Mouse (Mus musculus) CH12.LX (cell line): Measurements from ENCODE around the gene Zfp382. TPM values are rescaled to one million over a fixed set of nuclear protein-coding genes. Genes with fewer than 3 reads are reported as not detected.
A peak's percentile ranks its signal among the peaks of the same experiment; 100 is the strongest.

Experiments used
- DNase-seq: peaks from one replicate; pipeline ENCODE4 v3.0.0-alpha.2; 2013; ENCODE audit errors: extremely low read depth
- H3K27ac ChIP-seq: 2 replicates; pipeline ENCODE4 v1.5.1; 2012; ENCODE audit warnings: low read depth, mild to moderate bottlenecking, control low read depth, moderate library complexity; ENCODE audit not compliant: insufficient read depth
- H3K27me3 ChIP-seq: replicated peaks from 2 replicates; pipeline ENCODE3; 2012; ENCODE audit warnings: inconsistent platforms
- H3K36me3 ChIP-seq, 2 experiments: replicated peaks in 1 of 2; 2 replicates each; pipeline versions ENCODE3 to v1.6.1; 2012; ENCODE audit warnings: inconsistent platforms in 1 of 2, low read length in 1 of 2, mild to moderate bottlenecking in 1 of 2, mixed read lengths in 1 of 2, moderate library complexity in 1 of 2; ENCODE audit not compliant: control insufficient read depth in 1 of 2, insufficient read depth in 1 of 2
- H3K4me1 ChIP-seq, 2 experiments: 2 replicates each; pipeline ENCODE4 v1.6.1; 2012; ENCODE audit warnings: inconsistent platforms in 1 of 2, moderate library complexity in 1 of 2; ENCODE audit not compliant: insufficient read depth in 2 of 2, control insufficient read depth in 1 of 2
- H3K4me2 ChIP-seq: 2 replicates; pipeline ENCODE4 v1.6.1; 2012; ENCODE audit warnings: low read depth, mild to moderate bottlenecking, control low read depth; ENCODE audit not compliant: poor library complexity, insufficient read depth, severe bottlenecking
- H3K4me3 ChIP-seq, 3 experiments: fragments of 150-350 bp in 1 of 3; sonication (generic) in 1 of 3; replicated peaks in 1 of 3; 2 replicates each; pipeline versions ENCODE3 to v1.5.1; 2011 to 2012; ENCODE audit warnings: low read depth in 2 of 3, low read length in 2 of 3, mild to moderate bottlenecking in 2 of 3, moderate library complexity in 2 of 3, control low read depth in 1 of 3, improper control_type of control experiment in 1 of 3, inconsistent platforms in 1 of 3, mixed read lengths in 1 of 3; ENCODE audit not compliant: poor library complexity in 1 of 3
- H3K79me2 ChIP-seq: replicated peaks from 2 replicates; pipeline ENCODE4 v1.6.1; 2012; ENCODE audit warnings: mild to moderate bottlenecking, moderate library complexity; ENCODE audit not compliant: control insufficient read depth, poor library complexity, insufficient read depth, severe bottlenecking; ENCODE audit errors: extremely low read depth
- H3K9ac ChIP-seq: 2 replicates; pipeline ENCODE4 v1.6.1; 2012; ENCODE audit warnings: low read depth, mild to moderate bottlenecking, control low read depth, moderate library complexity; ENCODE audit not compliant: insufficient read depth
- H3K9me3 ChIP-seq: replicated peaks from 2 replicates; pipeline ENCODE3; 2012; ENCODE audit warnings: low read length, inconsistent platforms, mixed read lengths
- BHLHE40 ChIP-seq: IDR thresholded peaks from 2 replicates; pipeline ENCODE4 v1.6.1; 2011; ENCODE audit warnings: mild to moderate bottlenecking, low read depth, low read length, improper control_type of control experiment
- CHD1 ChIP-seq: IDR thresholded peaks from 2 replicates; pipeline ENCODE4 v1.6.1; 2012; ENCODE audit warnings: low read depth, low read length, improper control_type of control experiment, inconsistent platforms
- CTCF ChIP-seq, 2 experiments: IDR thresholded peaks in 1 of 2; conservative IDR thresholded peaks in 1 of 2; 2 replicates each; pipeline ENCODE4 v1.5.1; 2011 to 2012; ENCODE audit warnings: low read depth in 2 of 2, low read length in 2 of 2, improper control_type of control experiment in 1 of 2, inconsistent platforms in 1 of 2, mild to moderate bottlenecking in 1 of 2, moderate library complexity in 1 of 2
- E2F4 ChIP-seq: IDR thresholded peaks from 2 replicates; pipeline ENCODE4 v1.6.1; 2011; ENCODE audit warnings: low read depth, low read length, improper control_type of control experiment; ENCODE audit not compliant: insufficient replicate concordance
- ETS1 ChIP-seq: conservative IDR thresholded peaks from 2 replicates; pipeline ENCODE4 v1.6.1; 2012; ENCODE audit warnings: low read depth, mild to moderate bottlenecking, inconsistent platforms, low read length, improper control_type of control experiment, moderate library complexity
- IRF4 ChIP-seq: IDR thresholded peaks from 2 replicates; pipeline ENCODE4 v1.6.1; 2014; ENCODE audit warnings: low read depth, mild to moderate bottlenecking, inconsistent platforms, low read length, improper control_type of control experiment
- JUN ChIP-seq: IDR thresholded peaks from 2 replicates; pipeline ENCODE4 v1.6.1; 2011; ENCODE audit warnings: low read depth, mild to moderate bottlenecking, low read length, improper control_type of control experiment, moderate library complexity; ENCODE audit not compliant: insufficient read depth
- JUND ChIP-seq: conservative IDR thresholded peaks from 2 replicates; pipeline ENCODE4 v1.6.1; 2011; ENCODE audit warnings: low read depth, low read length, improper control_type of control experiment
- KAT2A ChIP-seq: IDR thresholded peaks from 2 replicates; pipeline ENCODE4 v1.6.1; 2012; ENCODE audit warnings: low read length, improper control_type of control experiment, inconsistent platforms; ENCODE audit not compliant: insufficient replicate concordance
- MAX ChIP-seq: IDR thresholded peaks from 2 replicates; pipeline ENCODE4 v1.6.1; 2011; ENCODE audit warnings: low read length, improper control_type of control experiment
- MAZ ChIP-seq: IDR thresholded peaks from 2 replicates; pipeline ENCODE4 v1.6.1; 2012; ENCODE audit warnings: low read depth, mild to moderate bottlenecking, inconsistent platforms, low read length, improper control_type of control experiment, moderate library complexity
- NELFE ChIP-seq: IDR thresholded peaks from 2 replicates; pipeline ENCODE4 v1.6.1; 2011; ENCODE audit warnings: low read depth, low read length, improper control_type of control experiment
- PAX5 ChIP-seq: IDR thresholded peaks from 2 replicates; pipeline ENCODE4 v1.6.1; 2012; ENCODE audit warnings: low read length, inconsistent platforms, mixed read lengths
- POLR2A ChIP-seq: IDR thresholded peaks from 2 replicates; pipeline ENCODE4 v1.6.1; 2011; ENCODE audit warnings: low read depth, mild to moderate bottlenecking, improper control_type of control experiment, low read length
- RAD21 ChIP-seq: IDR thresholded peaks from 2 replicates; pipeline ENCODE4 v1.6.1; 2011; ENCODE audit warnings: low read depth, mild to moderate bottlenecking, low read length, improper control_type of control experiment, moderate library complexity
- RCOR1 ChIP-seq: conservative IDR thresholded peaks from 2 replicates; pipeline ENCODE4 v1.6.1; 2012; ENCODE audit warnings: low read depth, mild to moderate bottlenecking, inconsistent platforms, low read length, improper control_type of control experiment
- SIN3A ChIP-seq: IDR thresholded peaks from 2 replicates; pipeline ENCODE4 v1.6.1; 2012; ENCODE audit warnings: low read length, improper control_type of control experiment, inconsistent platforms
- SMC3 ChIP-seq: IDR thresholded peaks from 2 replicates; pipeline ENCODE4 v1.6.1; 2011; ENCODE audit warnings: low read depth, low read length, improper control_type of control experiment
- TBP ChIP-seq: conservative IDR thresholded peaks from 2 replicates; pipeline ENCODE4 v1.6.1; 2011; ENCODE audit warnings: low read depth, low read length, improper control_type of control experiment
- USF1 ChIP-seq: IDR thresholded peaks from 2 replicates; pipeline ENCODE4 v1.6.1; 2014; ENCODE audit warnings: low read depth, mild to moderate bottlenecking, inconsistent platforms, low read length, improper control_type of control experiment
- USF2 ChIP-seq: conservative IDR thresholded peaks from 2 replicates; pipeline ENCODE4 v1.6.1; 2011; ENCODE audit warnings: low read depth, low read length, improper control_type of control experiment
- ZC3H11A ChIP-seq: IDR thresholded peaks from 2 replicates; pipeline ENCODE4 v1.6.1; 2012; ENCODE audit warnings: low read depth, mild to moderate bottlenecking, inconsistent platforms, low read length, improper control_type of control experiment
- ZKSCAN1 ChIP-seq: IDR thresholded peaks from 2 replicates; pipeline ENCODE4 v1.6.1; 2012; ENCODE audit warnings: low read depth, inconsistent platforms, low read length, improper control_type of control experiment, borderline replicate concordance
- dilution Hi-C: fragments of 300-500 bp; cut with MboI; formaldehyde crosslinking; loops from 2 replicates; pipeline ENCODE4 v1.14.3; 2020; ENCODE audit warnings: low sequenced_read_pairs; ENCODE audit not compliant: extremely low pct_unique_long_range_greater_than_20kb, extremely low pct_ligation_motif_present
- in situ Hi-C: fragments of 300-500 bp; cut with MboI; formaldehyde crosslinking; loops from 3 replicates; pipeline ENCODE4 v1.14.3; 2019; ENCODE audit warnings: low sequenced_read_pairs, low pct_ligation_motif_present, low pct_unique_long_range_greater_than_20kb, mixed read lengths
- polyA plus RNA-seq: library from polyadenylated mRNA; unstranded; fragments of >175 nt; gene quantifications from 2 replicates; pipeline ENCODE4 v1.2.1, GENCODE M21; 2012; ENCODE audit warnings: low read depth; ENCODE audit not compliant: insufficient read length
- total RNA-seq, 2 experiments: library from RNA; depleted of rRNA; stranded (reverse); fragments of 300-350 nt in 1 of 2; fragments of >200 nt in 1 of 2; gene quantifications; 2 replicates each; pipeline ENCODE4 v1.2.3; 2012 to 2014

Gene Zfp382
- total and polyA plus RNA-seq, 3 experiments = 3.3 to 4.7 (median 4.7) TPM

GRCm38 (mm10) chr7:30090970-30091585 is 30.7 kb upstream of the Zfp382 start (continued):
- no peak for TF ChIP-seq USF1
- peak; percentile 61 for TF ChIP-seq RAD21
- TF ChIP-seq KAT2A = no peak
- TF ChIP-seq JUND = no peak; the same call in 1 of the 2 replicates
- TF ChIP-seq POLR2A = no peak
- peak; percentile 52 for TF ChIP-seq SMC3
- TF ChIP-seq MAX = no peak
- TF ChIP-seq BHLHE40 = no peak
- TF ChIP-seq IRF4 = 0 out of 2 replicates have a peak, but pooled peaks have one; percentile 20
- no peak for TF ChIP-seq CHD1
- TF ChIP-seq, all 38 proteins: peak for 7

- no peaks in the 10 kb centered on the region for H3K9me3 ChIP-seq
- no peak overlapping the region for H3K9ac ChIP-seq
- no peak overlapping the region for H3K27ac ChIP-seq
- TF ChIP-seq CHD1 (no peak), ETS1 (no peak), RCOR1 (no peak), USF2 (no peak), CTCF (conservative IDR thresholded peaks at IDR 0.05 in 1 of 2, IDR thresholded peaks at IDR 0.05 in 1 of 2; ENCODE audit: low read depth in 2 of 2, low read length in 2 of 2) (no peak), MAX (no peak), E2F4 (no peak)
- H3K79me2 ChIP-seq = peaks cover 14% of the 10 kb centered on the region
- H3K36me3 ChIP-seq = peaks cover 3 to 4% of the 10 kb centered on the region in 2 experiments
- no peak overlapping the region for H3K4me3 ChIP-seq
- DNase-seq = no peak
- peaks cover 17 to 40% of the 10 kb centered on the region in 2 experiments for H3K4me1 ChIP-seq
- no peak overlapping the region for H3K4me2 ChIP-seq
- no peaks in the 10 kb centered on the region for H3K27me3 ChIP-seq
- dilution Hi-C loops = no loop called here
- in situ Hi-C loops = no loop called here
These were observed 29.1 kb upstream of the Zfp382 start for GRCm38 (mm10) chr7:30092666-30093065.

- peaks cover 16 to 39% of the 10 kb centered on the region in 2 experiments for H3K4me1 ChIP-seq
These were observed 27.8 kb upstream of the Zfp382 start for GRCm38 (mm10) chr7:30093918-30094415.

More at GRCm38 (mm10) chr7:30093918-30094415, 27.8 kb upstream of the Zfp382 start:
- Histone ChIP-seq H3K9ac (peak overlapping the region; percentile 21; the same call in 1 of the 2 replicates), H3K4me2 (peak overlapping the region; percentile 87), H3K27ac (no peak overlapping the region), H3K36me3 (peaks cover 3 to 13% of the 10 kb centered on the region in 2 experiments), H3K79me2 (peaks cover 8% of the 10 kb centered on the region), H3K4me3 (peak overlapping the region; percentile 68 to 76 (median 73)), H3K9me3 (no peaks in the 10 kb centered on the region), H3K27me3 (no peaks in the 10 kb centered on the region)
- DNase-seq = no peak
- in situ Hi-C loops (no loop called here), dilution Hi-C loops (no loop called here)
- TF ChIP-seq MAZ (no peak), ZKSCAN1 (no peak), NELFE (no peak), ETS1 (no peak), USF2 (no peak), MAX (no peak), TBP (no peak), JUN (no peak), ZC3H11A (no peak), BHLHE40 (no peak), CHD1 (no peak), PAX5 (no peak), RAD21 (no peak), SIN3A (no peak), USF1 (no peak)
